Mouse (Mus musculus) layer of hippocampus, postnatal 36 days (tissue): ENCODE measurements at regions not wholly inside any gene's neighbourhood (a gene's known extent, or its start where the extent isn't known, plus 50 kb on each side); places are given as distances from the start of the nearest gene placed in this dataset.

ENCODE experiments used
- DNase-seq, 2 experiments: peaks; one replicate each; pipeline ENCODE4 v3.0.0; 2022

DNA sequence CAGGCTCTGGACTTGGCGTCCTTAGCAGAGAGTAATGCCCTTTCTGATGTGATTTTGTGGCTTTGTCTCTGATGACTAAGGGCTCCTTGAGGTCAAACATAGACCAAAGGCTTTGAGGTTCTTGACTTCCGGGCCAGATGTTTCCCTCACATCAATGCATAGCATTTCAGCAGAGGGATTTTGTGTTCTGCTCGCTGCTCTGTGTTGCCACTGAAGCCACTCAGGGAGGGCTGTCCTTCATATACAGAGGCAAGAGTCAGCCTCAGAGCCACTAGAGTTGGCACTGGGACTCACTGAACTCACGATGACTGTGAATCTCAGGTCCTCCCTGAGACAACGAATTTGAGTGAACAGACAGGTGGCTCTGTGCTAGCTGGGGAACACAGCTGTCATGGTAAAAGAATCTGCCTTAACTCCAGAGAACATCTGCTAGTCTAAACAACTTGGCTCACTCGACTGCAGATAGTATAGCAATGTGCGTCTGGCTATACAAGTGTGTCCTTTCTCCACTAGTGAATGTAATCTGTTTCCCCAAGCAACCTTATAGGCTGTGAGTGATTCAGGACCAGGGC, 74.3 kb downstream of the Gp2 start:
- DNase-seq, result no peak

DNA sequence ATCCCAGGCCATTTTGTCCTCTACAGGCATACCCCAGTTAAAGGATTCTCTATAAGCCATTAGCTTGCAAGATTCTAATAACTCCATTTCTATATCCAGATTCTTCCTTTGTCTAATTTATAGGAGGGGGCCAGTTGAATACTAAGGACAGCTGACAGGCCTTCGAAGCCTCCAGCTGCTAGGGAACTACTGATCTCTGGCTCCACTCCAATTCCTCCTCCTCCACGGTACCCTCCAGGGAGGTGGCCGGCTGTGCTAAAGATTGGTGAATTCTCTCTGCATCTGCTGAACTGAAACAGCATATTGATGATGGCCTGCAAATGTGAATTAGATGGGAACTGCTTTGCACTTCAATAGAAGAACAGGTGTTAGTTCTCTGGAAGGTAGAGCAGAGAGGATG, 79.2 kb downstream of the Gp2 start:
- peak in 1 of 2 experiments; percentile 4 for DNase-seq

DNA sequence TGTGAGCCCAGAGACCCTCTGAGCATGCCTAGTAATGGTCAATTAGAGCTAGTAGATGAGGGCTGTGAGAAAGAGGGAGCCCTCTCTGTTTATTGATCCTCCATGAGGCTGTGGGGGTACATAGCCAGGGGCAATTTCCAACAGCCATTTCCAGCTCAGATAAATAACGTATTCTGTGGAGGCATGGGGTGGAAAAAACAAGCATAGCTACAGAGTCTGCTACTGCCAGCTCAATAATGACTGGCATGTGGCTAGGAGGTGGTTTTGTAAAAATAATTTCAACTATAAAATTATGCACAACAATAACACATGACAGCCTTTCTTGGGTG, 94.9 kb downstream of the Gp2 start:
- peak; percentile 16 to 21 for DNase-seq

DNA sequence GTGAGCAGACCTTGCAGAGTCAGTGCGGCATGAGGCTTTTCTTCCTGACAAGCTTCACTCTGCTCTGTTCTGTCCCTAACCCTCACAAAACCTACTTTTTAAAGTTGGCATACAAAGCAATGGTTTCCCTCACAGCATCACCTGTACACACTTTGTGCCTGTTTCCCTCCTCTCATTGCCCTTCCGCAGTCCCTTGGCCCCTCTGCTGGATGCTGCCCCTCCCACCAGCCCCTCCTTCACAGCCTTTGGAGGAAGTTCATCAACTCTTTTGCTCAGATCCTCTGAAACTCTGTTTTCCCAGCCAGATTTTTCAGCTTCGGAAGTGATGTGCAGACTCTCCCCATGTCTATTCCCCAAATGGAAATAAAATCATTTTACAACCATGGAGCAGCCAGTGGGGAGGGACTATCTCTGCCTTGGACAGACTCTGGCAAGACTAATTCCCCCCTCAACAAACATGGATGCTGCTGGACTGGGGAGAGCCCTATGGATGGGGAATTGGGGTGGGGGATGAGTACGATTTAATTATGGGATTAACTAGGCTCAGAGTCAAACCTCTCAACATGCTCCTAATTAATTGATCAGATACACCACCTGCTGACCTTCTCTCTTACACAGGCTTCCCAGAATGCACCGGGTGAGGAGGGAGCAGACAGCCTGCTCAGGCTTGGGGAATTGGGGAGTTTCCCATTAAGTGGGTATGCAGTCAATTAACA, 95.4 kb downstream of the Gp2 start:
- no peak for DNase-seq

DNA sequence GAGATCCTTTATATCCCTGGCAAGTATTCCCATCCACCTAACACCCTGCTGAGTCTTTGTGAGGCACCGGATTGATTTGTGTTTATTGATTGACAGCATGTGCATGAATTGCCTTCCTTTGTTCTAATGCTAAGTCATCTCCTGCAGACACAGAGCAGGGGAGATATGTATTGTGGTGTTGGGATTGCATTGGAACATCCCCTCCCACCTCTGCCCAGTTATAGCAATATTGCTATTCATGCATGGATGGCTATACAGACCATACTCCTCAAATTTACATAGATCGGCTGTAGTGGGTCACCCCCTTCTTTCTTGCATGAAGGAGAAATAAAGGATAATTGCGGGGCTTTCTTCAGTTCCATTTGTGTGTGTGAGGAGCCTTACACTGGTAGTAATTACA, 101.7 kb downstream of the Gp2 start:
- no peak for DNase-seq

DNA sequence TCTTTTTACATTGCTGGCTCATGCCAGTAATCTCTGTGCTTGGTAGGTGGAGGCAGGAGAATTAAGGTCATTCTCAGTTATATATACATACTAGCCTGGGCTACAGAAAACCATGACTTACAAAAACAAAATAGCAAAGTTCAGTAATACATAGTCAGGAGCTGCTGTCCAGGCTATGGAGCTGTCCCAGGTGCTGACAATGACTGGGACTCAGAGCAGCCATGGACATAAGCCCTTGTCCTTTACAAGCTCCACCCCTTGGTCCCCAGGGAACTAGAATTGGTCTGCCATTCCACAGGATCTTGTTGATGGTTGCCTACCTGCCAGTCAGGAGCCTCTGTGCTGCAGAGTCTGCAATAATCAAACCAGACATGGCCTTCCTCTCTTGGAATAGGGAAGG, 102.8 kb downstream of the Gp2 start:
- no peak for DNase-seq

DNA sequence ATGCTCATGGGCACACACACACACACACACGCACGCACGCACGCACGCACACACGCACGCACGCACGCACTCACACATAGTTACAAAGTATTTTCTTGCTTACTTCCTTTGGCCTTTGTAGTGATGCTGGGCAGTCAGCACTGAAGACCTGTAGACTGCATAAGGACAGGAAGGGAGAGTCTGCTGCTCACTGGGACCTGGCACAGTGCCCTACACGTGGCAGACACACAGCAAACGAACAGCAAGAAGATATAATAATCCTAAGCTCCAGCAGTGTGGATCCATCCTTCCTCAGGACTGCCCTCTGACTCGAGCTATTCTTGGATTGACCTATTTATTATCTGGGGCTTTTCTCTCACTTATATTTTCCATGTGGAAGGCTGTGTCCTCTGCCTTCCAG, 106.5 kb downstream of the Gp2 start:
- no peak for DNase-seq

DNA sequence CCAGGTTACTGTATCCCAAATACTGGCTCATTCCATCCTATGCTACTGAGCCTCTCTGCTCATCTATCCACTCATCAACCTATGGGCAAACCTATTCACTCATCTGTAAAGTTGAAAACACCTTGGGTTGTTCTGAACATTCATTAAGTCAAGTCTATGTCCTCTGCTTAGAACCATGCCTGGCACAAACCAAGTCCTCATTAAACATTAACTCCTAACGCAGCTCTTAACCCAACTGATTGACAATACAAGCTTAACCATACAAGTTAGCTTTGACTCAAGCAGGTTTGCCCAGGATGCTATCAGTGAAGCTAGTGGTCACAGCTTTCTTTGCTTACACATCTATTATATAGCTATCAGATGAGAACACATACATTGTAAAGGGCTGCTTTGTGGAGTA, 108.4 kb downstream of the Gp2 start:
- no peak for DNase-seq

DNA sequence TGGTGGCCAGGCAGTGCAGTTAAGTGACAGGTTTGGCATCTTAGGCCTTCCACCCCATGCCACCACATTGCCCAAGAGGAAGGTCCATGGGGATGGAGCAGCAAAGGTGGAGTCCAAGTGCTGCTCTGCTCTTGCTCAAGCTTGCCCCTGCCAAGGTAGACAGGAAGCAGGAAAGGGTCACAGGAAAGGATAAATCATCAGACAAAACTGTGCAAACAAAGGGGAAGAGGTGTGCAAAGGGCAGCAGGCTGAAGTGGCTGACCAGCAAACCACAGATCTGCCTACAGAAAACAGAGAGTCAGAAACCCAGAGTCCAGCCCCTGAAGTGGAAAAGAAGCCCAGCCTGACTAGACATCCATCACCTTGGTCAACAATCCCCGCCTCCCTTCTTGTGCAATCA, 115.7 kb downstream of the Gp2 start:
- no peak for DNase-seq

DNA sequence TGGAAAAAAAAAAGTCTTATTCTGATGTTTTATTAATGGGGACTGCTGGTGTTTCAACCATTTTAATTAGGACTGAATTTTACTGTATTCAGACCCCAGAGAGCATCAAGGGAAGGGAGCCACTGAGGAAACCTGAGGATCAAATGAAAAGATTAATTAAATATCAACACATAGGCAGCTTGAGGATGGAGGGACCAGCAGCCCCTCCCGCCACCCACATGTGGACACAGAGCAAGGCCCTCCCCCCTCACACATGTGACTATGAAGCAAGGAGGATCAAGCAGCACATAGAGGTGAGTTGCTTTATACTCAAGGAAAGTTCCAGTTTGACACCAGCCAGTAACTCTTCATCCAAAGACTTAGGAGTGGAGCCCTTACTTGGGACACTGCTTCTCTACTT, 126.0 kb downstream of the Gp2 start:
- no peak for DNase-seq

DNA sequence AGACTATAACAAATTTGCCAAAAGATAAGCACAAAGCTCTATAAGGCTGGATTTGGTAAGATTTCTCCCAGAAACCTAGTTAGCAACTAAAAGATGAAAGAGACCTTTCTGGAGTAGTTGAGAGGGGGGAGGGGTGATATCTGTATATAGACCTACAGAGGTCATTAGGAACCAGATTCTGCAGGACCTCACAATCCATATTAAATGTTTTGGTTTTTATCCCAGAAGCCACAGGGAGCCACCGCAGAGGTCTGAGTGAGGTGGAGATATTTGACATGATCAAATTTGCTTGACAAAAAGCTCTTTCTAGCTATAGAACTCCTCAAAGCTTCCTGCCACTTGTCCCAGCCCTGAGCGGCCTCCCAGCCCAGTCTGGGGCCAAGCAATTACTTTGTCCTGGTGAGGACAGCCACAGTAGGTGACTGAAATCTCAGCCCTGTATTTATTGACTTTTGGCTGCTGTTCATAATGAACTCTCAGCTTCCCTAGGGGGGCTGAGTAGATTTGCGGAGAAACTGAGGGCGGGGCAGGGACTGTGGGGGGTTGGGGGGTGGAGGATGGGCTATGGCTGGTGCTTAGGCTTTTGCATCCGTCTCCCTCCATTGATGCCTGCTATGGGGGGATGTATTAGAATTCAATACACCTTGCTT, 128.5 kb downstream of the Gp2 start:
- no peak for DNase-seq

DNA sequence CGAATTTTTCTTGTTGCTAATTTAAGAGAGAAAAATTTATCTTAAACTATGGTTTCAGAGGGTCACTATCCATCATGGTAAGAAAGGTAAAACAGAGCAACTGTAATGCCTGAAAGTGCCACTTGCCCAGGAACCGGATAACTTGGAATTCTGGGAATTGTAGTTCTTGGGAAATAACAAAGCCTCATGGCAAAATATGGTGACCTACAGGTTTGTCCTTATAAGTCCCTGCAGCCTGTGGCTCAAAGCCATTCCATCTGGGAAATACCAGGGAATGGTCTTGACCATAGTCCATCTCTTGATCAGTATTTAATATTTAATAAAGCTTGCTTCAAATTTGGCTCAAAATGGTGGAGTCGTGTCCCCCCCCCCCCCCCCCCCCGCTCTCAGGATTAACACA, 111.9 kb upstream of the Gpr139 start:
- no peak for DNase-seq

DNA sequence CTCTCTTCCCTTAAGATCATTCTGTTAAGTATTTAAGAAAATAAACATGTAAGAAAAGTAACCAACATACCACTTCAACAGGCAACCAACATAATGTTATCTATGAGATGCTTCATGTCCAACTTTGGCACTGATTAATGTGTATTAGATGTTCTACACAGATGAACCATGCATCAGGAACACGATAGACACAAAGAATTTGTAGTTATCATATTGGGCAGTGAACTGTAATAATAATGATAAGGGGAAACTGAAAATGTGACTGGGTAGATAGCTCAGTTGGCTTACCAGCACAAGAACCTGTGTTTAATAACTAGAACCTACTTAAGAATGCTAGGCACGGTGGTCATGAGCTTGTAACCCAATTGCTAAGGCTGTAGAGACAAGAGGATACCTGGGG, 107.0 kb upstream of the Gpr139 start:
- DNase-seq, result no peak

DNA sequence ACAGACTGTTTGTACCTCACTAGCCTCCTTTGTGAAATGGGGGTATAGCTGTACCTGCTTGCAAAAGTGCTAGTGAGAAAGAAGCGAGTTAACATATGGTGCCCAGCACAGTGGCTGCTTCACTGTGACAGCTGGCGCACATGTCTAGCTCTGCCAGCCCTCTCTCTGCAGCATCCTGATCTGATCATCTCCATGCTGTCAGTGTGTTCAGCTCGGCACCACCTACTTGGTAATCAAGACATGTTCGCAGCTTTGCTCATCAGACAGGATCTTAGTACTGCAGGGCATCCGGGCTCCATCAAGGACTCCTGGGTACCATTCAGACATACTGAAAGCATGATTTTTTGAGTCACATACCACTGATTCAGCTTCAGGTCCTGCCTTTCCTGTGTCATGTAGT, 100.9 kb upstream of the Gpr139 start:
- peak; percentile 22 to 37 for DNase-seq

DNA sequence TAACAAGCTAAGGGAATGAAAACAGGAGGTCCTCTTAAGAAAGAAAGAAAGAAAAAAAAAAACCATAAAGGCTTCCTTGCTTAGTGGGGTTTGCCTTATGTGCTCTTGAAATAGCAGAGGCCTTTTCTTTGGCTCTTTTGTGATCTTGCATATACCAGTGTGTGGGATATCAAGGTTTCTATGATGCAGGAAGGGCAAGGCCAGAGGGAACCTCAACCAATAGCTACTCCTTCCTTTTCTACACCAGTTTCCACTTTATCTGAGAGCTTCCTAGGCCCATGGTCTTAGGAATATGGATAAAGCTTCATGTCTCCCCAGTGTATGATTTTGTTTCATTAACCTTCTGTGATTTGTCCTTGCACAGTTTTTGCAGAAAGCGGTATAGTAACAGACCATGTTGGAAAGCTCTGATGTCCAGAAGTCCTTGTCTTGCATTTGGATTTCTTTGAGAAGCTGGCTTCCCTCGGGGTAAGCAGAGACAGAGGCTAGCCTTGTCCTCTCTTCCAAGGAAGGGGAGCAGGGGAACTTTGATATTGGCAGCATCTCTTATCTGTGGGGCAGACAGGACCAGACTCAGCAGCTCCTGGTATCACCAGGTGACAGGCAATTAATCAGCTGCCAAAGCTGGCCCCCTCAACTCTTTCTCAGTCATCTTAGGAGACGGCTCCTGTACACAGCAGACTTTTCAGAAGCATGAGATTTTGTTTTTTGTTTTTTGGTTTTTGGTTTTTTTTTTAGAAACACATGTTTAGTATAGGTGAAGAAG, 95.7 kb upstream of the Gpr139 start:
- no peak for DNase-seq

DNA sequence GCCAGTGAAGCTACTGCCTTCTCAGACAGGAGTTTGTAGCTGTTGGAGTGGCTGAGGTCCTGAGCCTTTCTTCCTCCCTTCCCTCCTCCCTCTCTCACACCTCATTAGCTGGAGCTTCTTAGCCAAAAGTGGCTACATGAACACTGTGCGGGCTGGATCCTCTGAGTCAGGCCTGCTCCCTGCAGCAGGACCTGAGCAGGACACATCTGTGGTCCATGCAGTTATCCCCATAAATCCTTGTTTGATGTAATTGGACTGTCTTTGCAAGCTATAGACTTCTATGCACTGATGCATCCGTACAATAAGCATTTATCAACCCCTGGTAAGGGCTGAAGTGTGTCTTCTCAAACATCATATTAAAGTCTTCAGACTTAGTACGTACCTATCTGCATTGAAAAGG, 88.2 kb upstream of the Gpr139 start:
- no peak for DNase-seq

DNA sequence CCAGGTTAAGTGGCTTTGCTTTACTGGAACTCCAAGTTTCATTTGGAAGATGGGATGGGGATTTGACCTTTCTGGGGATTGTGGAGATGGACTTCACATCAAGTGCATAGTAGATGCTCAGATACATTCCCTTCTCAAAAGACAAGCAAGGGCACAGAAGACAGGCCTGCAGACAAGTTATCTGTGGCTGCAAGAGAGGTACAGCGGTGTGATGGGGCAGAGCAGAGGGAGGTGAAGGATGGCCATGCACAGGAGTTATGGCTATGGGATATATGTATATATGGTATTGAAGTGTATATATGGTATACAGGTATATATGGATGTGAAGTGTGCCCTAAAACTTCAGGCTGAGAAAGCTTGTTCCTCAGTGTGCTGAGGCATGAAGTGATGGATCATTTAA, 87.0 kb upstream of the Gpr139 start:
- DNase-seq, result no peak

DNA sequence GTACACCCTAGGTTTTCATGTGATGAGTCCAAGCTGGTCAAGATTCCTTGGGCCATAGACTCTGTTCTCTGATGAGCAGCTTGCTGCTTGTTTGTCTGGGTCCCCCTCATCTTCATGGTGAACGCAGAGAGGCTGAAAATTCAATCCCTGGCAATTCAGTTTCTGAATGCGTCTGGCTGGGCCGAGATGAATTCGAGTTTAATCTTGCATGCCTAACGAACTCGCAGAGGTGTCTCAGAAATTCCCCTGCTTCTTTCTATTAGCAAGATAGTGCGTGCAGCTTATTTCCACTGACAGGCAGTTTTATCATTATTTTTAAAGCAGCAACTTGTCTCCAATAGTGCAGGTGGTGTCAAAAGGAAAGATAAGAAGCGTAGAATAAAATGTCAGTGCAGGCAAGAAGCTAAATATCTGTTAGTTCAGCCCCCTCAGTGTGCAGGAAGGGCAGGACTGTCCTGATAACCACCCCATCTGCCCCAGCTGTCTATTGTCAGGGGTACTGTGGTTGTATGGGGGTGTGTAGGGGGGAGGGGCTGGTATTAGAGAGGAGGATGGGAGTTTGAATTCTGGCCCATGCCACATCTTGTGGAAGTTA, 86.5 kb upstream of the Gpr139 start:
- no peak for DNase-seq

DNA sequence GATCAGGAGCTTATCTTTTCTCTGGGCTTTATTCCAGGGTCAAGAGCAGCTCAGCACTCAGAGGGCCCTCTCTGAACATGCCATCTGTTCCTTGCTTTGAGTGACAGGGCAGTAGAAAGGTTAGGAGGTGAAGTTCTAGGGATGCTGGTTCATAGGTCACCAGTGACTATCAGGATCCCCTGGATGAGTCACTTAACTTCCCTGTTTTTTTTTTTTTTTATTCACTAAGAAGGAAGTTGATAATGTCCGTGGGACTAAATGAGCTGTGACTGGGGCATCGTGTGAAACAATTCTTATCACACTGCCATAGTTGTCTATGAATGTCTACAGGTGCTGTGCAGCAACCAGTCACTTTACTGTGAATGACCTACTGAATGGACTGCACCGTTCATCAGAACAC, 73.8 kb upstream of the Gpr139 start:
- no peak for DNase-seq

DNA sequence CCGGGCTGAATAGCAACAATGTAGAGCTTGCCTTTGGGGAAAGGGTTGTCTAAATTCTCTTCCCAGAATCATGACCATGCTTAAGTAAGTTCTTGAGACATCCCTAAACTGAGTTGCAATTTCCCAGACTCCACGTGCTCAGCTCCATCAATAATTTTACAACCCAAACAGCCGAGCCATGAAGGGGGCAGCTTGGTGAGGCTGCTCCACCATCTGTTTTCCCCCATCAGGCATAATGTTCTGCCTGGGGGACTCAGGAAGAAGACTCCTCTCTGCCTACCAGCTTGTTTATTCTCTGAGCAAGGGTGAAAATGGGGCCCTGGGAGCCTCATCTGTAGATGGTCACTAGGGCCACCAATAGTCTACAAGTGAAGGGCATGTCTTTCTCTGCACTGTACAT, 72.5 kb upstream of the Gpr139 start:
- peak; percentile 38 to 45 for DNase-seq

DNA sequence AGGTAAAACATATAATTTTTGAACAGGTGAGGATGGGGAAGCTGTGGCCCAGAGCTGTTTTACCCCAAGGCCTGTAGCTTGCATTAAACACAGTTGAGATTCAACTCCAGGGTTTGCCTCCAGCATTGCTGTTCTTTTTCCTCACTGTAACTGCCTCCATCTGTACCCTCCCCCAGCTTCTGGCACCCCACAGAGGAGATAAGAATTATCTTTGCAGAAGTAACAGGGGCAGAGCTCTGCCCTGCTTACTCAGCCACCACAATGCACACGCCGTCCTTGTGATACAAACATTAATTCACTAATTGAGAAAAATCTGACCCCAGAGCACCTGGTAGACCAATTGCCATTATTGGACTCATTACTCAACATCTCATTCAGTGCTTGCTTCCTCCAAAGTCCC, 68.3 kb upstream of the Gpr139 start:
- DNase-seq, result no peak

DNA sequence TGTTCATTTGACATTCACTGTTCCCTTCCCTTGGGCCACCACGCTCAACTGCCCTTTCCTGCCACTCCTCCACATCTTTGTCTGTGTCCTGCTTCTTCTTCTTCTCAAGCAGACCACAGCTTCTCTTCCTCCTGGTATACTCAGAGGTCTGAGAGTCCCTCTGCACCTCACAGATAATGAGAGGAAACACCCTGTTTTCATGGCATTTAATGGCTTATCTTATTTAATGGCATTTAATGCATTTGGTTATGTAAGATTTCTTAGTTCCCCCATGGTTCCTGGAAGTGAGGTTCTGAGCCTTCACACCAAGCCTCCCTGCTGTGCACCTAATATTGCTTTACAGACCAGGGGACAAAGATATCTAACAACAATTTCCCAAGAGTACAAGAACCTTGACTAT, 67.3 kb upstream of the Gpr139 start:
- no peak for DNase-seq

DNA sequence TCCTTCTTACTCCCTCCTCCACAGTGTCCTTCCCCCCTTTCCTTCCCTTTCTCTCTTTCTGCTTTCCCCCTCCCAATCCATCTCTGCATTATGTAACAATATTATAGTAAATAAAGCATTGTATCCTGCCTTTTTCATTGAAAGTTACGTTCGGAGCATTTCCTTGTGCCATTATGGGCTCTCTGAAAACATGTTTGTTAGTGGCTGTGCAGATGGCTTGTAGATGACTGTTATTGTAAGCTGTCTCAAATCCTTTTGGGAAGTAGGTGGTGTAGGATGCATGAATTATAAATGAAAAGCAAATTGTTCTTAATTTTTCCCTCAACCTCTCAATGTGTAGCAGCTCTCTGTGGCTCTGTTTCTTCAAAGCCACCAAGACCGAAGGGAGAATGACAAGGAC, 66.0 kb upstream of the Gpr139 start:
- DNase-seq, result peak; percentile 5 to 25
